25 mouse cellular contexts compared by ENCODE assay signal in the genomic region with DNA sequence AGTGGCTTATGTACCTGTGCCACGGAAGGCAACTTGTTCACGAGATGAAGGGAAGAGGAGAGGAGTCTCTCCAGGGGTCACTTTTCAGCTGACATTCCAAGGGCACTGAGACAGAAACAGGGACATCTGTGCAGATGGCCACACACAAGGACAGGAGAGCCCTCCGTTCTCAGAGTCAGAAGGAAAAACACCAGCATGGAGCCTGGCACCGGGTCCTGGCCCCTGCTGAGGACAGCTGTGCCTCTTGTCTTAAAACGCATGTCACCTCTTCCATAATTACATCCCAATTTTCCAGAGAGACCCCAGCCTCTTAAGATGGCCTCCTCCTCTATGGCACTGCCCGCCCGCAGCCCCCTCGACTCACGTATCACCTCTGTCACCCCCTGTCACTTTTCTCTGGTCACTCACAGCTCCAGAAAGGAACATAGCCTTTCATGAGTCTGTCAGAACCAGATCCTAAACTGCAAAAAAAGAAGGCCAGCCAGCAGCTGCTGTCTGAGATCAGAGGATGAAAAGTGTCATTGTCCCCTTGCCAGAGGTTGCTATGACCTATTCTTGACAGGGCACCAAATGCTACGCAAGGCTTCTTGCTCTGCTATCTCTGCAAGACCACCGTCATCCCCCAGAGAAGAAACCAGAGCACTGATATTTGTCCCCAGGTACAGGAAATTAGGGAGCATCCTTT. TPM values are rescaled to one million over a fixed set of nuclear protein-coding genes. Genes with fewer than 3 reads are reported as not detected.
DNase-seq lines count a peak whose midpoint lies in the region; ATAC-seq and TF ChIP-seq lines count a peak whose summit lies in the region.
"Had no signal": no experiment of that assay in that cellular context is flagged by ENCODE, and none has a peak within 500 bp of the region (broad histone marks: within the 10 kb centered on the region; RNA-seq: fewer than 3 reads in every experiment).

No protein-coding gene starts in this region.

- WGBS in forebrain, embryonic 12.5 days: 83% methylated on average over 11 of the region's 11 CpGs
- WGBS in forebrain, embryonic 10.5 days: 83% methylated on average over 11 of the region's 11 CpGs
- WGBS in lung, embryonic 14.5 days: 79% methylated on average over 11 of the region's 11 CpGs

- peaks cover 21% of the 10 kb centered on the region; the same call in 1 of the 2 replicates for H3K27me3 ChIP-seq in forebrain, embryonic 12.5 days
- H3K27me3 ChIP-seq in forebrain, embryonic 10.5 days (ENCODE audit: poor library complexity, severe bottlenecking): peaks cover 37% of the 10 kb centered on the region
- no peaks in the 10 kb centered on the region for H3K27me3 ChIP-seq in lung, embryonic 14.5 days (ENCODE audit: insufficient read depth, low read length)

- no peaks in the 10 kb centered on the region for H3K9me3 ChIP-seq in forebrain, embryonic 12.5 days
- H3K9me3 ChIP-seq in forebrain, embryonic 10.5 days: no peaks in the 10 kb centered on the region
- H3K9me3 ChIP-seq in lung, embryonic 14.5 days (ENCODE audit: low read depth, low read length): no peaks in the 10 kb centered on the region
- H3K9me3 ChIP-seq: embryonic facial prominence, embryonic 10.5 days; embryonic facial prominence, embryonic 13.5 days; hindbrain, embryonic 12.5 days had no signal

- peak; percentile 87 to 92 for DNase-seq in cerebellum, postnatal 10 days
- DNase-seq in cerebellum, postnatal 36 days: no peak
- DNase-seq in forebrain, embryonic 10.5 days (ENCODE audit: extremely low spot score, low spot score): no peak
- peak; percentile 2 for DNase-seq in lung, embryonic 14.5 days
- no peak for DNase-seq in lung, postnatal 25 days (ENCODE audit: low spot score)
- DNase-seq: adrenal gland, adult 2 months; adrenal gland, postnatal 14 days; embryo, embryonic 11 days; forebrain, postnatal 0 days; gastrocnemius, adult 2 months; gastrocnemius, postnatal 14 days; heart, adult 11 months; kidney, adult 18-20 months had no signal

- ATAC-seq in forebrain, embryonic 12.5 days (ENCODE audit: low FRiP score): no peak
- ATAC-seq in lung, embryonic 14.5 days (ENCODE audit: insufficient read depth): no peak
- ATAC-seq: CD4-positive, CD25-positive, alpha-beta regulatory T cell, adult 4 months; forebrain, embryonic 14.5 days; forebrain, postnatal 0 days; hindbrain, embryonic 16.5 days; inflammation-experienced regulatory T-cells, adult 6 months; intestine, embryonic 16.5 days had no signal

- TF ChIP-seq CTCF in lung, embryonic 14.5 days (IDR thresholded peaks at IDR 0.05; ENCODE audit: low read depth): no peak

- no peak overlapping the region for H3K4me3 ChIP-seq in forebrain, embryonic 12.5 days (replicated peaks)
- no peak overlapping the region for H3K4me3 ChIP-seq in forebrain, embryonic 10.5 days
- H3K4me3 ChIP-seq in lung, embryonic 14.5 days (ENCODE audit: low read depth, low read length): no peak overlapping the region
- H3K4me3 ChIP-seq: embryonic facial prominence, embryonic 10.5 days; embryonic facial prominence, embryonic 13.5 days; erythroblast, embryonic 14.5 days; gastrocnemius, adult 2 months; hindbrain, embryonic 12.5 days had no signal

- no peak overlapping the region for H3K27ac ChIP-seq in forebrain, embryonic 12.5 days
- H3K27ac ChIP-seq in forebrain, embryonic 10.5 days: no peak overlapping the region
- H3K27ac ChIP-seq in lung, embryonic 14.5 days (ENCODE audit: low read depth): no peak overlapping the region
- H3K27ac ChIP-seq: embryonic facial prominence, embryonic 10.5 days; embryonic facial prominence, embryonic 13.5 days; gastrocnemius, adult 2 months; hindbrain, embryonic 12.5 days had no signal

- H3K9ac ChIP-seq in forebrain, embryonic 12.5 days: 0 out of 2 replicates have a peak overlapping the region, but pooled peaks have one; percentile 7
- H3K9ac ChIP-seq in lung, embryonic 14.5 days: no peak overlapping the region
- H3K9ac ChIP-seq: embryonic facial prominence, embryonic 13.5 days; forebrain, postnatal 0 days; hindbrain, embryonic 12.5 days had no signal

- H3K4me2 ChIP-seq in forebrain, embryonic 12.5 days: no peak overlapping the region
- H3K4me2 ChIP-seq in lung, embryonic 14.5 days: no peak overlapping the region
- H3K4me2 ChIP-seq: embryonic facial prominence, embryonic 13.5 days; heart, embryonic 11.5 days; hindbrain, embryonic 12.5 days had no signal

- H3K36me3 ChIP-seq in forebrain, embryonic 12.5 days (replicated peaks): no peaks in the 10 kb centered on the region
- H3K36me3 ChIP-seq in forebrain, embryonic 10.5 days (replicated peaks): no peaks in the 10 kb centered on the region
- no peaks in the 10 kb centered on the region for H3K36me3 ChIP-seq in lung, embryonic 14.5 days (ENCODE audit: insufficient read depth)
- H3K36me3 ChIP-seq: embryonic facial prominence, embryonic 10.5 days; embryonic facial prominence, embryonic 13.5 days; hindbrain, embryonic 12.5 days had no signal

- peaks cover 21% of the 10 kb centered on the region for H3K4me1 ChIP-seq in forebrain, embryonic 12.5 days
- H3K4me1 ChIP-seq in forebrain, embryonic 10.5 days: peaks cover 25% of the 10 kb centered on the region
- 0 out of 2 replicates have a peak, but pooled peaks cover 6% of the 10 kb centered on the region for H3K4me1 ChIP-seq in lung, embryonic 14.5 days (ENCODE audit: insufficient read depth)

RNA-seq across cellular contexts. Expression of a gene that starts 59.8 kb away (rescaled TPM):
- polyA plus RNA-seq in forebrain, embryonic 12.5 days (2016; fragmentation: Nextera tagmentation; extraction: Ambion mirVana): not detected in 2 replicates
- polyA plus RNA-seq in forebrain, embryonic 10.5 days (2016; fragmentation: Nextera tagmentation; extraction: Ambion mirVana): 0.06 TPM in 1 of 2 replicates, not detected in the other
- 0.15 TPM in 1 of 2 replicates, not detected in the other for polyA plus RNA-seq in lung, embryonic 14.5 days (2014; fragmentation: Nextera tagmentation; extraction: Ambion mirVana)
- polyA plus RNA-seq: C2C12; embryonic facial prominence, embryonic 10.5 days; embryonic facial prominence, embryonic 13.5 days; erythroblast, embryonic 14.5 days had no signal

Comparison
In these comparisons a context has a peak if more than half of its experiments do, and no peak if none do; other contexts are left out.
1. DNase-seq: peak in cerebellum, postnatal 10 days (2 of 2) and lung, embryonic 14.5 days (single experiment); none in cerebellum, postnatal 36 days (0 of 2), forebrain, embryonic 10.5 days (single experiment) and lung, postnatal 25 days (single experiment).